Mouse (Mus musculus) mouse trophoblast stem cell (cell line): ENCODE results near the gene Pten.
"Not testable (repeated sequence)": the region's sequence is repeated elsewhere in the genome, so short reads cannot be mapped to it uniquely, and the experiment has no call there.

ENCODE experiments used
- in situ Hi-C, 2 experiments: fragments of 300-500 bp; cut with MseI, MboI; formaldehyde crosslinking; loops; 2 replicates in 1 of 2; 3 replicates in 1 of 2; pipeline ENCODE4 v1.15.1; 2025

Pten gene

DNA sequence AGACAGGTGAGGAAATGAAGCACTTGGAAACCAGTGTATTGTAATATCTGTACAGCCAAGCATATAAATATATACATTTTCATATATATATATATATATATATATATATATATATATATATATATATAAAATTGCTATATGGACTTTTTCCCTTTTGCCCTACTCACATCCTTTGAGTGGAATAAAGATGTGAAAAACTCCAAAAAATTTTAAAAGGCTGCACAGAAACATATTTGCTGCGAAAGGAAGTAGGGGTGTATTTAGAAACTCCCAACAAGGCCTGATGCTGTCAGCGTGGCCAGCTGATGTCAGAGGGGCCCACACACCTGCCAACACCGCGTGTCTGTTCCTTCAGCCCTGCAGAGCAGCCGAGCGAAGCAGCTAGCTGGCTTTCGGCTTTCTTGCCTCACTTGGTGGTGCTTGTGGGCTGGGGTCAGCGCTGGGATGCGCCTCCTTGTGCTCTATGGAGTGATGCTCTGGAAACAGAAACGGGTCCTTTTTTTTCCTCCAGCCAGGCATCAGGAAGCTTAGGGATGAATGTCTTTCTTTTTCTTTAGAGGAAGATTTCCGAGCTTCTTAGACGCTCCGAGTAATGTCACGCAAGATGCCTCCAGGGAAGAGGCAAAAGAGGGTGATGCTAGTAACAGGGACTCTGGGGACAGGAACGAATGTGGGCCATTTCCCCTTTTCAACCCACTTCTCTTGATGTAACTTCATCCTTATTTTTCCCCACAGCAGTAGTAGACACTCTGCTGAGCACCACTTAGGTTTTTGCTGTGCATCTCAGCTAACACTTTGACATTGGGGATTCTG is 2.9 kb upstream of the Pten start:
- in situ Hi-C loops, result no loop called here

DNA sequence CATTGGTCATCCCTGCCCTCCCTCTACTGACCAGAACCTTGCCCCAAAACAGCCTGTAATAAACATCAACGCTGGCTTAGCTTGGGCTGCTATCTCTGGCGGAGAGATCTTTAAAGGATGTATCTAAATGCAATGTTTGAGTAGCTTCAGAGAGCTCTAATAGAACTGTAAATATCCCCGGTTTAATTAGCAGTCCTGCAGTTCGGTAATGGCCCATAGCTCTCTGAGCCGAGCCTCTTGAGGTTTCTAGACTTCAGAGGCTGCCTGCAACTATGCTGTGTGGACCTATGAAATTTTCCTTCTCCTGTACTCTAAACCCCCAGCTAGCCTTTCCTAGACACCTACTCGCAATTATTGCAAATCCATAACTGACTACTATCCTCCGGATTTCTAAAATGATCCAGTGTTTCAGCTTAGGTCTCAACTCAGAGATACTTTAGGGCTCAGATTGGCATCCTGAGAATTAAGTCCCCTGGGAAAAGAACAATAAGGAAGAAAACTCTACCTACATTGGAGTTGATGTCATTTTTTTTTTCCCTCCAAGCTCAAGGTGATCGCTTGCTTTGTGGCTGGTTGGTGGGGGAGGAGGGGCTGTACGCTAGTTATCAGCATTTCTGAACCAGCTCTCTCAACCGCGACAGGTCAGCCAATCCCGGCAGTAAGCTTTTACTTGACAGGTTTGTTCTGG is 2.0 kb upstream of the Pten start:
- in situ Hi-C loops, result no loop called here

DNA sequence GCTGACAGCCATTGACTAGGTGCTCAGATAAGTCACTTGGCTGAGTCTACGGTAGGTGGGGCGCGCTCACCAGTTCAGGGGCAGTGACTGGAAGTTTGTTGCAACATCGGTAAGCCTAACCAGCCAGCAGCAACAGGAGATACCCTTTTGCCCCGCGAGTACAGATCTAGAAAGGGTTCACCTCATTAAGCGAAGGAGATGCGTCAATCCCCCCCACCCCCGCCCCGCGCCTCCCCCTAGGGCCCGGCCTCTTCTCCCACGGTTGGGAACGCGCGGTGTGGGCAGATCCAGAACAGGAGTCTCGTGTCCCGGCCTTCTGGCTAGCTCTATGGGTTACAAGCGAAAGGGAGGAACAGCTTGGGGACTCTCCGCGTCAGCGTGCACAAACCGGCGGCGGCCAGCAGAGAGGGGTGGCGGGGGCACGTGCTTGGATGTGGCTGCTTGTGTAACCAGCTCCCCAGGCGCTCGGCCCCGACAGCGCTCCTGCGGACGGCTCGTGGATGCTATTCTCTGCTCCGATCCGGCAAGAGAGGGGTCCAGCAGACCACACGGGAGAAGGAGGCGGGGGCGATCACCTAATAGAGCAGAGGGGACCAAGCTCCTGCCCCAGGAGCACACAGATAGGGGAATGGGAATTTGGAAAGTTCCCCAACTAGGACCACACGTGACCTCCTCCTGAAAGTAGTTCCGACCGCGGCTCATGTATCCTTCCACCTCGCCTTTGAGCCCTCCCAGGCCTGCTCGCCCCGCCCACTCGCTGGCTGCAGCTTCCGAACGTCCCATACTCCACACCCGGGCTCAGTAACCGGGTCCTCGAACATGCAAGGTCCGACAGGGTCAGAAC is 1.3 kb upstream of the Pten start:
- in situ Hi-C loops, result no loop called here

DNA sequence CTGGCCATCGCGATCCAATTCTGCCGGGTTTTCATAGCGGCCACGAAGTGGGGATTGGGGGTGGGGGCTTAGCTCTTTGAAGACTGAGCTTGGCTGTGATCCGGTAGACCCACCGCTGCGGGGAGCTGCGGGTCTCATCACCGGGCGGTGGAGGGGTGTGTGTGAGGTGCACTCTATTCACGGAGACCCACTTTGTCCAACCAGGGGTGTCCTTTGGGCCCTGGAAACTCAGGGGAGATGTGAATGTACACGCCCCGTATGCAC is 729 bp upstream of the Pten start:
- in situ Hi-C loops, result no loop called here

DNA sequence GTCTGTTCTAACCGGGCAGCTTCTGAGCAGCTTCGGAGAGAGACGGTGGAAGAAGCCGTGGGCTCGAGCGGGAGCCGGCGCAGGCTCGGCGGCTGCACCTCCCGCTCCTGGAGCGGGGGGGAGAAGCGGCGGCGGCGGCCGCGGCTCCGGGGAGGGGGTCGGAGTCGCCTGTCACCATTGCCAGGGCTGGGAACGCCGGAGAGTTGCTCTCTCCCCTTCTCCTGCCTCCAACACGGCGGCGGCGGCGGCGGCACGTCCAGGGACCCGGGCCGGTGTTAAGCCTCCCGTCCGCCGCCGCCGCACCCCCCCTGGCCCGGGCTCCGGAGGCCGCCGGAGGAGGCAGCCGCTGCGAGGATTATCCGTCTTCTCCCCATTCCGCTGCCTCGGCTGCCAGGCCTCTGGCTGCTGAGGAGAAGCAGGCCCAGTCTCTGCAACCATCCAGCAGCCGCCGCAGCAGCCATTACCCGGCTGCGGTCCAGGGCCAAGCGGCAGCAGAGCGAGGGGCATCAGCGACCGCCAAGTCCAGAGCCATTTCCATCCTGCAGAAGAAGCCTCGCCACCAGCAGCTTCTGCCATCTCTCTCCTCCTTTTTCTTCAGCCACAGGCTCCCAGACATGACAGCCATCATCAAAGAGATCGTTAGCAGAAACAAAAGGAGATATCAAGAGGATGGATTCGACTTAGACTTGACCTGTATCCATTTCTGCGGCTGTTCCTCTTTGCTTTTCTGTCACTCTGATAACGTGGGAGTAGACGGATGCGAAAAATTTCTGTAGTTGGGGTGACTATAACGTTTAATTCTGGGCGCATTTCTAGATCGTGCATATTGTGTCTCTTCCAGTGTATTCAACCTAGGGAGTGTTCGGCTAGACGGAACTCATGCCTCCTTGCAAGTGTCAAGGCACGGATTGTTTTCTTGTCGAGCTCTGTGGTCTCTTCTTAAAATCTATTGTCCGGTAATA is 815 bp downstream of the Pten start:
- in situ Hi-C loops, result no loop called here

DNA sequence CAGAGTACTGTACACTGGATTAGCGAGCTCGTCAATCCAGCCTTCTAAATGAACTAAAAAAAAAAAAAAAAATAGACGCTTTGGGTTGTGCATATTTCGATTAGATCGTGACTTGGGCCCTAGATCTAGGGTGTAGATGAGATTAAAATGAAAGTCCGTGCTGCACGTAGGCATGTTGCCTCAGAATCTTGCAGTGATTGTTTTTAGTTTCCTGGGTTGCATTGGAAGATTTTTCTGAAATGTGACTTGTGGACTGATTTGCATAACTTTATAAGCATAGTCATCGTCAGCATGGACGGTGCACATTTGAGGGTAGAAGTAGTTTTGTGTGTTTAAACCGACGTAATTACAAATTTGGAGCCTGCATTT is 1.5 kb downstream of the Pten start:
- in situ Hi-C loops, result no loop called here

DNA sequence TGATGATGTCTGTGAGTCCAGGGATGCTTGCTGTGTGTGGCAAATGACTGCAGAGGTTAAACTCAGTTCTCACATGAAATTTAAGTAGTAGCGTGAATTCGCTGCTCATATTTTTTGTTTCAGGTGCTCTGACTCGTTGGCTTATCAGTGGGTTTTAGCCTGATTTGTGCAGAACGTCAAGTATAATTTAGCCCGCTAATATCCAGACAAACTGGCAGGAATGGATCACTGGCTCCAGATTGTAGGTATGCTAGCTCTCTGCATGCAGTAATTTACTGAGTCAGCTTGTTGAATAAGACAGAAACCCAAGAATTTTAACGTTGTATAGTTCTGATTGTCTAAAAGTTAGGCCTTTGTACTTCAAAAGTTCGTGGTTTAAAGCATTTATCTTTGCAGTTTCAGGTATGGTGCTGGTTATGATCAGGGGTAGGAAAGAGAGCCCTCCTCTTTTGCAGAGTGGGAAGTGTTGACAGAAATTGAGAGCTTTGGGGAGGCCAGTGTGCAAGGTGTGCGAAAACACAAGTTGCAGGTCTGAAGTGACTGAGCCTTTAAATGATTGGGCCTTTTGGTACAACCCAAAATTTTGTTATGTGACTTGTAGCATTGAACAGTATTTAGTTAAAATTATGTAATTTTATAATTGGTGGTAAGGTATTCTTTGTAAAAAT is 2.2 kb downstream of the Pten start:
- in situ Hi-C loops, result no loop called here

DNA sequence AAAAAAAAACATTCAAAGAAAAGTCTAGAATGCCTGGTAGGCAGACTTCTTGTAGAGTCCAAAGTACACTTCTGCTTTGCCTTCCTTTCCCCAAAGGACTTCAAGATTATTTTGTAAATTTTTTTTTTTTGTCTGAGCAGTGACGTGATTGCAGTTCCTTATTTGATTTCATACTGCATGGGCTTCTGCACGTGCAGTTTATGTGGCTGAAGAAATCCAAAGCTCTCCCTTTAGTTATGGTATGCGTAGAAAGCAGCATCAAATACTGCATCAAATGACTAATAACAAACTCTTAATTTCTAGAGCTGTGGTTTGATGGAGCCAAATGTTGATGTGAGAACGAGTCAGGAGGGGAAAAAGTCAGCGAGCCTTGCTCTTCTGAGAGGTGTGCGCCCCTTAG is 3.2 kb downstream of the Pten start:
- in situ Hi-C loops, result no loop called here

DNA sequence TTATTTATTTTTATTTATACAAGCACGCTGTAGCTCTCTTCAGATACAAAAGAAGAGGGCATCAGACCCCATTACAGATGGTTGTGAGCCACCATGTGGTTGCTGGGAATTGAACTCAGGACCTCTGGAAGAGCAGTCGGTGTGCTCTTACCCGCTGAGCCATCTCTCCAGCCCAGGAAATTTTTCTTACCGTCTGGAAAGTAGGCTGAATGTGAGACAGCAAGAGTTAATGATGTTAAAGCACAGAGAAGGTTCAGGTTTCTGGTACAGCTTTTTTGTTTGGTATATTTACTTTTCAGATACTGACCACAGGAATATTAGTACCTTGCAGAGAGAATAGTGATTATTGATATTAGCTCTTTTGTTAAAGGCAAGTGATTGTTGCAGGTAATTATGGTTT is 3.9 kb downstream of the Pten start:
- in situ Hi-C loops, result no loop called here

DNA sequence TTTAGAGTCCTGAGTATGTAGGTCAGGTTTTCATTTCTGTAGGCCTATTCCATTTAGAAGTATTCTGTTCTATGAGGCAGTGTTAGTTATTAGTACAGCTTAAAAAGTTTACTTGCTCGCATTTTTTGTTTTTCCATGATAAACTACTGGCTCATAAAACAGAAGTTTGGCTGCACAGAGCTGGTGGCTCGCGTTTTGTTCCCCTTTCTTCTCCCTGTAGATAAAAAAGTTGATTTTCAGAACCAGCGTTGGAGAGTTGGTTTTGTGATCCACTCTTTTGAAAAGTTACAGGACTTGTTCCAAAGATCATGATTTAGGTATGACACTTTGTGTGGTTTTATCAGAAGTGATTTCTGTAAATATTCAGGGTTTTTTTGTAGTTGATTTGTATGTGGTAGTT is 5.2 kb downstream of the Pten start:
- in situ Hi-C loops, result no loop called here

DNA sequence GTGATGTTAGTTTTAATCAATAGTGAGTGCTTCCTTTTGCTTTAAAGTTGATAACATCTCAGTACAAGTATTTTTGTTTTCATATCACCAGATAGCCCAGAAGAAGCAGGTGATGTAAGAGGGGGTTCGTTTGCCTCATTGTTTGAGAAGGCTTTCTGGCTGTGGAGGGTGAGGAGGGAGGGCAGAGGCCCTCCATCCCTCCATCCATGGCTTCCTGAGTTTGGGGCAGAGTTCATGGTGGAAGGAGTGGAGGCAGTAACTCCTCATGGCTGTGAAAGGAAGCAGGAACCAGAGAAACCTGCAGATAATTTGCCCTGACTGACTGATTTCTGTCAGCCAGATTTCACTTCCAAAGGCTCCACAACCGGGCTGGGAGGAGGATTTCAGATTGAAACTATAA is 21.1 kb downstream of the Pten start:
- in situ Hi-C loops, result no loop called here

DNA sequence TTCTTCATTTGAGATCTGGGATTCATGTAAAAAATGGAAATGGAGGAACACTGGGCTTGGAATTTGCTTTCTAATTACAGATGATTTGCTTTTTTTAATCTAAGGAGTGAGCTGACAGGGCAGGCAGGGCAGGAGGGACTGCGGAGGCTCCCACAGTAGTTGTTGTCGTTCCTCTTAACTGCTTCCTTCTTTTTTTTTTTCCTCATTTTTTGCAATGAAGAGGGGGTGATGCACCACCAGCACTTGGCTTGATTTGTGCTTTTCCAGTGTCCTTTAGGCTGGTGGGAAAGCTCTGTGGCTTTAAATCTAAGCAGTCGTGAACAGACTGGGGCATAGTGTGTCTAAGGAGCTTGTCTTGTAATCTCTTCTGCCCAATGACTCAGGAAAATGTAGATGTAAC is 21.8 kb downstream of the Pten start:
- in situ Hi-C loops, result no loop called here

DNA sequence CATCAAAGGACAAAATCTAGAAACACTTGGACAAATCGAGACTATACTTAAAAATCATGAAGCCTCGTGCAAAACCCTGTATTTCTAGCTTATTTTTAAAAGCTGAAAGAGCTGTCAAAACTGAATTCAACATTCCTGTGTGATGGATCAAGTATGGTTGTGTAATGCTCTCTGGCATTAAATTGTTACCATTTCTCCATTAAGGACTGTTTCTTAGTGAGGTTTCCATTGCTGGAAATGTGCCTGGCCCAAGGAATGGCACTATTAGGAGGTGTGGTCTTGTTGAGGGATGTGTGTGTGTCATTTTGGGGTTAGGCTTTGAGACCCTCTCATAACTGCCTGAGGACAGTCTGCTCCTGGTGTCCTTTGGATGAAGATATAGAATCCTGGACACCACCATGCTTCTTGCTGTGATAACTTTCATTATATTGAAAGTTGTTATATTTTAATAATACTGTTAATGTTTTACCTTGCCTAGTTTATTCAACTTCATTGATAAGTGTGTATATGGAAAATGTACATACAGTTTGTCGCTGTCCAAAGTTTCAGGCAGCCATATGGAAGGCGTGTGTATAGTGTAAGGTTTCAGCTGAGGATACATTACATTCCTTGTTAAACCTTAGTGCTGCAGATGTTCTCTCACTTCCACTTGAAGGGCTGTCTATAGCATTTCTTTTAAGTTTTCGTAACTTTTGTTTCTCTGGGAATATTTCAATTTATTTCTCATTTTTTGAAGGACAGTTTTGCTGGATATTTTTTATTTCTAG is 24.2 kb downstream of the Pten start:
- in situ Hi-C loops, result no loop called here

DNA sequence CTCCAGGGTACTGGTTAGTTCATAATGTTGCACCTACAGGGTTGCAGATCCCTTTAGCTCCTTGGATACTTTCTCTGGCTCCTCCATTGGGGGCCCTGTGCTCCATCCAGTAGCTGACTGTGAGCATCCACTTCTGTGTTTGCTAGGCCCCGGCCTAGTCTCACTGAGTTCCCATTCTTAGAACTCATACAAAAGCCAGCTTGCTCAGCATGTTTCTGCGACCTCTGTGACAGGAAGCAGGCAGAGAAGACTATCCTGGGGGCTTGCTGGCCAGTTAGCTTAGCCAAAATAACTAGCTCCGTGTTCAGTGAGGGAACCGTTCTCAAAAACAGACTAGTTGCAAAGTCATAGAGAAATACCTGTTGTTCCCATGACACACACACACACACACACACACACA is 30.1 kb downstream of the Pten start:
- in situ Hi-C loops, result not testable (repeated sequence)

DNA sequence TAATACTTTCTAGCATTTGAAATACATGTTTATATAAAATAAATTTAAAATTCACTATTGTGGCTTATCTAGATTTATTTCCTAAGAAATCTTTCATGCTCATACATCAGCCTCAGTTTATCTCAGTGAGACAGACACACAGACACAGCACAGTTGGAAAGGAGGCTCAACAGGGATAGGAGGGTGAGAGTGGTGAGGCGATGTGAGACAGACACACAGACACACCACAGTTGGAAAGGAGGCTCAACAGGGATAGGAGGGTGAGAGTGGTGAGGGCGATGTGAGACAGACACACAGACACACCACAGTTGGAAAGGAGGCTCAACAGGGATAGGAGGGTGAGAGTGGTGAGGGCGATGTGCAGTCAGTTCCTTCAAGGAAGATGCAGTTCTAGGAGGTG is 30.7 kb downstream of the Pten start:
- in situ Hi-C loops, result not testable (repeated sequence)

DNA sequence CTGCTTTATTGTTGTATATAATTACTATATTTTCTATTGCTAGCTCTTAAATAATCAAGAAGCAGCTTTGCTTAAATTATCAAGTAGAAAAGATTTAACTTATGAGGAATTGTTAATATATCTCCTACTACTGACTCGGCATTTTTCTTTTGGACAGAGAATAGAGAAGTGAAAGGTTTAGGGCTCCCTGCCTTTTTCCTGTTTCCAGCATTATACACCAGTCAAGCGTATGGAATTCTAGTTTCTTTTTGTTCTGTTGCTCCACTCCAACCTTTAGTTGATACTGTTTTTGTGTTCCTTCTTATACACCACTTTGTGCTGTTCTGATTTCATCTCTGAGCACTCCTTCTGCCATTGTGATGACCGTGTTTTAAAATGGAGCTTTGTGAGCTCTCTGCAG is 32.2 kb downstream of the Pten start:
- in situ Hi-C loops, result no loop called here

DNA sequence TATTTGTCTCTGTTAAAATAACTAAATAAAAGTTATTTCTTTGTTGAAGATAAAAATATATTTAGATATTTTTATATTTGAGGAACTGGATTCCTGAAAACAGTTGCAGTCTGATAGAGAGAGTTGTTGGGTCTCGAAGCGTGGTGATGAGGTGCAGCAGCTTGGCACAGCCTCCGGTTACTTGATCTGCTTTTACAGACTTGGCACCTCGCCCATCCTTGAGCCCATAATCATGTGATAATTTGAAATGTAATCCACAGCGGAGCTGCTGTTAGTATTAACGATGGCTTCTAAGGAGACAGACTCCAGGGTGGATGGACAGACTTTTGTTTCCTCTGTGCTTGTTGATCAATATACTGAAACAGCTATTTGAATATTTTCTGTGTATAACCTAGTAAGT is 35.3 kb downstream of the Pten start:
- in situ Hi-C loops, result no loop called here

DNA sequence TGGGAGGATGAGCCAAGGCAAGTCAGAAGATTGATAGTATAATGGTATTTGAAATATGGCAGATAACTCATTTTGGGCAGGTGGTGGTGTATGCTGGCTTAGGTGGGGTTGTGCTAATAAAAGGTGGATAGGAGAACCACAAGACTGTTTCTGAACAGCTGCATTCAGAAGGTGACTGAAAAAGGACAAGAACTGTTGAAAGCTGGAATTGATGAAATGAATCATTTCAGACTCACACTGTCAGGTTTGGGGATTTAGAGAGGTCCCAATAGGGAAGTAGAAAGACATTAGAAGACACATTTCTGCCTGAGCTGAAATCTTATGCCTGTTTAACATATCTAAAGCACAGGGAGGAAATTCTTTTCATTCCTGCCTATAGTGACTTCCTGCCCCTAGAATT is 36.6 kb downstream of the Pten start:
- in situ Hi-C loops, result no loop called here

DNA sequence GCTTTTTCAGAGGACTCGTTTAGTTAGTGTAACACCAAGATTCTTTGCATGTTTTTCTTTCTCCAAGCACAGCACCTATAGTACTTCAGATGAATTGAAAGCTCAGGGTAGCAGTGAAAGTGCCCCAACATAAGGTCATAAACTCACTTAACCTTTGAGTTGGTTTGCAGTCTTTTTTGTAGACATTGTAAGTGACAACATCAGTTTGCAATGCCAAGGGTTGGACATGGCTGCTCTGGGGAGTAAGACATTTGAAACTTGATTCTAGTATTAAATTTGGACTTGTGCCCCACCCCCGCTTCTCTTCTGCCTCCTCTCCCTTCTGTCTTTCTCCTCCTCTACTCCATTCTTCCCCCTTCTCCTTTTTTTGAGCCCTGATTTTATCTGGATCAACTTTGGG is 43.3 kb downstream of the Pten start:
- in situ Hi-C loops, result no loop called here

DNA sequence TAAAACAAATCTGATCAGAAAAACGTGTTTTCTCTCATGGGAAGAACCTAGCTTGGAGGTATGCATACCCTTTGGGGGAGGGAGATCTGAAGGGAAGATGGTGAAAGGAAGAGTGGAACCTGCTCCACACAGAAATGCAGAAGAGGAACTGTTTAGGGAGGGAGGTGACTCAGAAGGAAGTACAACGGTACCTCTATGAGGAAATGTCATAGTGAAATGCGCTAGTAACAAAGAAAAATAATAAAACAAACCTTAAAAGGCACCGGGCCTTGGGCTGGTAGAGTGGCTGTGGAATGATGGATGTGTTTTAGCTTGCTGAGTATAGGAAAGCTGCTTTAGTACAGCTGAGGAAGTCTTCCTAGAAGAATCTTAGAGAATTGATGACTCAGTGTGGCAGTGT is 47.4 kb downstream of the Pten start:
- in situ Hi-C loops, result no loop called here
